Mouse (Mus musculus): ENCODE data around the gene Gm11172.
A peak's percentile ranks its signal among the peaks of the same experiment; 100 is the strongest.

Gene Gm11172

DNA sequence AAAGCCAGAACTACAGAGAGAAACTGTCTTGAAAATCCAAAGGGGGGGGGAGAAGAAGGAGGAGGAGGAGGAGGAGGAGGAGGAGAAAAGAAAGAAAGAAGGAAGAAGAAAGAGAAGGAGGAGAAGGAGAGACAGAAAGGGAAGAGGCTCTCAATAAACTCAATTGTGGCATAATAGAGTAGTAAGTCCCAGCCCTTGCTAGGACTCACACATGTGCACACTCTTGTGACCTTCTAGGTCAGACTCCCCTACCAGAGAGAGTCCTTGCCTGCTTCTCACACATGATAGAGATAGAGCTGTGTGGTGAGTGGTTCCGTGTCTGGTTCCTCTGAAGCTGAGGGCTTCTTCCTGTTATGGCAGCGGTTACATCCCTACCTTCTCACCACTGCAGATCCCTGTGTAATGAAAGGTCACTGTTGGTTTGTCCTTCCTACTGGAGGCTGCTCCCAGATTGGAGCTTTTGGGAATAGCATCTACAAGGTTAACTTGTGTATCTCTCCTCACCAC, at the start of gene Gm11172:
Gm11172 (plus strand) TSS at position 51 of the 507 bp plus-strand sequence.
- DNase-seq (ENCODE audit: low spot score) = no peak

DNA sequence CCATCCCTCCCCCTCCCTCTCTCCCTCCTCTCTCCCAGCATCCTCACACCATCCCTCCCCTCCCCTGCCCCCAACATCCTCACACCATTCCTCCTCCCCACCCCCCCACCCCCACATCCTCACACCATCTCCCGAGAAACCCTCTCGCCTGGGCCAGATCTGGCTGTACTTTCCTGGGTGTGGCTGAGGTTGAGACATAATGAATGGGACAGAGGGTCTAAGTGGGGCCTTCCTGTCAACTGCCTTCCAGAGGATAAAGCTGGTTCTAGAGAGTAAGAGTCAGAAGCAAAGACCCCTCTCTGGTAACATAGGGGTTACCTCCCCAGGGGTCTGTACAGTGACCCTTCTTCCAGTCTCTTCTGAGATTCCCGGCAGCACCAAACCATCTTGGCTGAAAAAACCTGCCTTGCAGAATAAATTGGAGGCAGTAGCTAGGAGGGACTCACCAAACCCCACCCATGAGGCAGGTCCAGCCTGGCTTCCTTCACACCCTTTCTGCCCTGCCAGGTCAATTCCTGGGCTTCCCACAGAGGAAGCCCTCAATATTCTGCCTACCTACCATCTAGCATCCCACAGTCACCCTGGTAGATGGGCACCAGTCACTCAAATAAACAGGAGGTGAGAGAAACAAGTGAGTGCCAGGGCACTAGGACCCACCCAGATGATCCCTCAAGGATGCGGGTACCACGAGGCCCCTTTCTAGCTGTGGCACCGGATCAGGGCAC, 49.0 kb upstream of the Gm11172 start:
- DNase-seq (ENCODE audit: low spot score) = no peak

DNA sequence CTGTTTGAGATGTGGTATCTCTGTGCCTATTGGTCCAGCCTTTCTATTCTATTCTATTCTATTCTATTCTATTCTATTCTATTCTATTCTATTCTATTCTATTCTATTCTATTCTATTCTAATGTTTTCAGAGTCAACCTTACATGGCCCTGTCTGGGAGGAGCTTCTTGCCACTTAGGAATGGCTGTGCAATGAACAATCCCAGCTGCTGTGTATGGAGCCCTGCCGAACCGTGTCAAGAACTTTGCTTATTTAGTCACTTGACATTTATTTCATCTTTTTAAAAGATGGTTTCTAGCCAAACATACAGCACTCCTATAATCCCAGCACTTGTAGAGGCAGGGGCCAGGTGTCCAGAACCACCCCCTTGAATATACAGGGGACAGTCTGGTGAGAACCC, 48.4 kb upstream of the Gm11172 start:
- no peak for DNase-seq (ENCODE audit: low spot score)

DNA sequence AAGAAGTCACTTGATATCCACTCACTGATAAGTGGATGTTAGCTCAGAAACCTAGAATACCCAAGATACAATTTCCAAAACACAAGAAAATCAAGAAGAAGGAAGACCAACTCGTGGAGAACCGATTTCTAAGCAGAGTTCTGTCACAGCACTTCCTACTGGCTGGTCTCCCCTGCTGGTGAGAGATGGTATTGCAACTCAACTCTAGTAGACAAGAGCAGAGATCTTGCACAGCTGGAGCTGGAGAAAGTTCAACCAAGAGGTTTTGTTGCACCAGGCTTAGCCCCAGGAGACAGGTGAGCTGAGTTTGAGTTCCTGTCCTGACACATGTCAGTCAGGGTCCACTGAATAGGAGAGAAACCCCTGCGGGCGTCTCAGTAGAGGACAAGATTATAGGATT, 45.6 kb upstream of the Gm11172 start:
- DNase-seq (ENCODE audit: low spot score) = peak; percentile 88

DNA sequence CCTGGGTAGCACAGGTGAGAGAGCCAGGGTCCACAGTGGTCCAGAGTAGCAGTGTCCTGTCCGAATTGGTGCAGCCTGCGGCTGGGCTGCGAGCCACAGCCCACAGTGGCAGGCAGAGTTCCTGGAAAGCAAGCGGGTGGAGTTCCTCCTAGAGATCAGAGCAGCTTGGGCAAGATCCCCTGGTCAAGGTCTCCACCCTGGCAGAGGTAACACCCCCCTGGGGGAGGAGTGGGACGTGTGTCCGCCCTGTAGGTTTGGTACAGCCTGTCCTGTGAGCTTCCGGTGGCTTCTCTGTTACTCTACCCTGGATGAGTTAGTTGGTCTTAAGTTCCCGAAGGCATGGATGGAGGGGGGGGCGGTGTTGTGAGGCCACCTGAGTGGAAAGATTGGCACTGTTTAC, 43.9 kb upstream of the Gm11172 start:
- DNase-seq (ENCODE audit: low spot score) = no peak

DNA sequence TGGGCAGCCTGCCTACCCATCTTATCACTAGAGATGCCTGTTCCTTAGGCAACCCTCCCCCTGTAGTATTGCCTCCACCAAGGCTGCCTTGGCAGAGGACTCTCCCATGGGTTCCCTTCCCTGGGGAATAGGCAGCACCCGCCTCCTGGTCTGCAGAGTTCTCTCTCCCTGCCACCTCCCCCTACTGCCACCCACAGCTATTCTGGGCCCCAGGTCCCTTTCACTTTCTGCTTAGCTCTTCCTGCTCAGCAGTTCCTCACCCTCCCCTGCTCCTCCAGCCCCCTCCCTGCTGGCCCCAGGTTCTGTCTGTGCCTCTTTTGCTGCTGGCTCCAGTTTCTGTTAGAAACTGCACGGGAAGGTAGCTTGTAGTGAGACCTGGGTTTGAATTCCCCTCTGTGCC, 43.1 kb upstream of the Gm11172 start:
- DNase-seq (ENCODE audit: low spot score) = no peak

DNA sequence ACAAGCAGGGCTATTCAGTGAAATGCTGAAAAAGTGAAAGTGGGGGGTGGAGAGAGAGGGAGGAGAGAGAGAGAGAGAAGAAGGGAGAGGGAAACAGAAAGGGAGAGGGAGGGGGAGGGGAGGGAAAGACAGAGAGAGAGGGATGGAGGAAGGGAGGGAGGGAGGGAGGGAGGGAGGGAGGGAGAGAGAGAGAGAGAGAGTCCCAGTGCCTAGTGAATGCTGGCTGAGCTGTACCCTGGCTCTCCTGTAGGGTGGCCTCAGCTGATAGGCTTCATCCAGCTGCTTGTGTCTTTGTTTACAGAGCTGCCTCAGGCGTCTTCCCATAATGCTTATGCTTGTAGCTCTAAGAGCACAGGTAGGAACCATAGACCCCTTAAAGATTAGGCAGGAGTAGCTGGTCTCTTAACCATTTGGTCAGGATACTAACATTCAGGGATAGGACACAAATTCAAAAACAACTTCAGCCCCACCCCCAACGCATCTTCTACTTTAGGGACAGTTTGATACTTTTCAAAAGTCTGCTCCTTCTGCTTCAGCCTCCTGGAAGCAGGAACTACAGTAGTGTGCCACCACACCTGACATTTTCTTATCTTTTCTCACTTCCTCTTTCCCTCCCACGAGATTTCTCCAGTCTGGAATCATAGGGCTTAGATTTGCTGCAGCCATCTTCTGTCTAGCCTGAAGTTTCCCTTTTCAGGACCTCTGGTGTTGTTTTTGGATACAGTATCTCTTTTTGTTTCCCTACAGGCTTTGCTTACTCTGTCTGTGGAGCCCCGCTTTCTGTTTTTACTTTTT, 42.0 kb upstream of the Gm11172 start:
- DNase-seq (ENCODE audit: low spot score) = no peak

DNA sequence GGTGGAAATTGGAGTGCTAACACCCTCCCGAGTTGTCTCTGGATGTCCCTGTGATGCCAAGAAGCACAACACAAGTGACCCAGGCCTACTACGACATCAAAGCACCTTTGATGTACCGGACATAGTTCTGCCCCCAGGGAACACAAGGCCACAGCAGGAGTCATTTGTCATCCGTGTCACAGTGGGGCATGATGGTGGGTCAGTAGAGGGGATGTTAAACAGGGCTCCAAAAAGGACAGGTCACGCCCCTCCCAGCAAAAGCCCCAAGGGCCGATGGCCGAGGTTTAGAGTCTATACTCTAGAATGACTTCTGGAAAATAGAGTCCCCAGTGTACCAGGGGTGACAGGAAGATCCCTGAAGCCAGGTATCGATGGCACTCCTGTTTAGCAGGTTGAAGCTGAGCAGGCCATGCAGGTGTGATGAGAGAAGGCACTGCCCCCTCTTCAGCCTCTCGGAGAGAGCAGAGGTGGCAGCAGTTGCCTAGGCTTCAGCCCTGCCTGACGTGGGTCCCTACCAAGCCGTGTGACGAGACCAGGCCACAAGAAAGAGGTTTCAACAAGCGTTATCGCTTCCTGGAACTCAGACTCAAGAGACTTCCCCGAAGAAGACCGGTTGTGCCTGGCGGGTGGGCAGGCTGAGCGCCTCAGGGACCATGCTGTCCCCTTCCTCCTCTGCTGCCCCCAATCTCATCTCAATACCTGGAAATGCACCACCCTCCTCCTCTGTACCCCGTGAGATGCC, 40.8 kb upstream of the Gm11172 start:
- DNase-seq (ENCODE audit: low spot score) = peak; percentile 28

DNA sequence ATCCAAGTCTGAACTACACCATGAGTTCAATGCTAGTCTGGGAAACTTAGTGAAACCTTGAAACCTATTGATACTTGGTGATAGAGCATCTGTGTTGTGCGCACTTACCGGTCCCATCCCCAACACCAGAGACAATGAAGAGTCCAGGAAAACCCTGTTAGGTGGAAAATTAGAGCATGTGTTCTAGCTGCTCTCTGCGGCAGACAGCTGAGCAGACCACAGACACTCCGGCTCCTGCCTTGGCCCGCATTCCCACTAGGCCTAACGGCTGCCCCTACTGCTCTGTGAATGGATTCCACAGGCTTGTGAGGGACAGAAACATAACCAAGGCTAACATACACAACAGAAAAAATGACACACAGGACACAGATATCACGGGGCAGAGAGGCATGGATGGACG, 39.2 kb upstream of the Gm11172 start:
- DNase-seq (ENCODE audit: low spot score) = no peak

DNA sequence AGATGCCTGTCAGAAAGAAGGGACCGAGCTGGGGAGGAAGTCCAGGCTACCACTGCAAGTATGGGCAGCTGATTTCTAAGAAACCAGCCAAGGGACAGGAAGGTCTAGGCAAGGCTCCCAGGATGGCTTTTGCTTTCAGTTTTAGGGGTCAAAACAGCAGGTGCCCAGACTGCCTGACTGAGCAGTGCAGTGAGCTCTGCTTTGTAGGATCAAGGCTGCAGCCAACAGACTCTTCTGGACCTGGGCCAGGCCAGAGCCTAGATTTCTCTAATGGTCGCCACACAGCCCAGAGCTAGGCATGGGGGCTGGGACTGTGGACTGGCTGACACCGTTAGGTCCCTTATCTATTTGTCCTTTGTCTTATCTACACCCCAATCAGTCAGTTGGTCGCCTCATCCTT, 38.0 kb upstream of the Gm11172 start:
- no peak for DNase-seq (ENCODE audit: low spot score)

DNA sequence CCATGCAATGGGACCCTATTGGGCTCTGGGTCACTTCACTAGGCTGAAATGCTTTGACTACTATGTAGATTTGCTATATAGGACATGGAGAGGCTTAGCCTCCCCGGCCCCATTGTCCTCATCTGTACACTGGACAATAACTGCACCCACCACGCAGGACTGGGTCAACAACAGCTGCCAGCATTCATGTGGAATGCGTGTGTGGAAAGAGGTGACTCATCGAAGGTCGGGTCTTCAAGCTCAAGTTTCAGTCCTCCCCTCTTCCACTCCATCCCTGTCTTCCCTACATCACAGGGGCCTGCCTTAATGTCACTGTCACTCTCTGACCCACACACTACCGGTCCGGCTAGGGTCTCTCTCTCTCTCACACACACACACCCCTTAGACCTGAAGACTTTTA, 36.4 kb upstream of the Gm11172 start:
- no peak for DNase-seq (ENCODE audit: low spot score)

DNA sequence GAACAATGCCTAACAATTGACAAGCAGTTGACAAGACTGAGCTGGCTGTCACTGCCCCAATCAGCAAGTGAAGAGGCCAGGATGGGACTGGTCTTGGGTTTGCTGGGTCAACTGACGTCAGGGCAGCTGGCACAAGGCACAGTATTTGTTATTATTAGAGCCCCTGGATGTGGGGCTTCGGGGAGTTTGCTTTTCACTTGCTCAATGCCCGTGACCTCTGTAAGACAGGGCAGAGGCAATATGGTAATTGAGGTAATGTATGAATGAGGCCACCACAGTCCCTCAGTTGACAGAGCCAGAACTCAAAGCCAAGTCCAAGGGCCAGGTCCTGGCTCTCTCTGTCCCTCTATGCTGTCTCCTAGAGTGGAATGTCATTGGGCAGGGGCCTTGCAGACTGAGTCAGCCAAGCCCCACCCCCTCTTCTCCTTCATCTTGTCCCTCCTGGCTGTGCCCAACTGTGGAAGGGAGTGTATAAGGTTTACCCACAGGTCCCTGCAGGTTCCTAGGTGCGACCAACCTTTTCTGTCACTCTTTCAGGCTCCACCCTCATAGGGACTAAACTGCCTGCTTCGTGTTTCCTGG, 35.0 kb upstream of the Gm11172 start:
- no peak for DNase-seq (ENCODE audit: low spot score)

DNA sequence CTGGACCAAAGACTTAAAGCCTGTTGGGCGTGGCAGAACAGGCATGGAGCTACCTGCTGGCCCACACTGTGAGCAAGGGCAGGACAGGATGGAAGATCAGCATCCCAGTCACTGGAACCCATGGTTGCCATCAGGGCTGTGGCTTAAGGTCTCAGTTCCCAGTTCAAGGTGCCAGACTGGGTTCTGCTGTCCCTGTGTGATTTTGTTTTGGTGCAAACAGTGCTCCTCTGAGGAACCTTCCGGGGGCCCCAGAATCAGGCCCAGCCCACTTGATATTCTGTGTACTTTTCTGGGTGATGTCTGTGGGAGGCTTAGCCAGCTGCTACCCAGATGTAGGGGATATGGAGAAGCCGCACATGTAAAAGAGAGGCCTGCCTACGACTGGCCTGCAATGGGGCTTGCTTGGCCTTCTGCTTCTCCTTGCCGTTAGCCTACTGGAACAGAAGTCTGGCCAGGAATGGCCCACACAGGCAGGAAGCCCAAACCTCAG, 32.0 kb upstream of the Gm11172 start:
- DNase-seq (ENCODE audit: low spot score) = no peak

DNA sequence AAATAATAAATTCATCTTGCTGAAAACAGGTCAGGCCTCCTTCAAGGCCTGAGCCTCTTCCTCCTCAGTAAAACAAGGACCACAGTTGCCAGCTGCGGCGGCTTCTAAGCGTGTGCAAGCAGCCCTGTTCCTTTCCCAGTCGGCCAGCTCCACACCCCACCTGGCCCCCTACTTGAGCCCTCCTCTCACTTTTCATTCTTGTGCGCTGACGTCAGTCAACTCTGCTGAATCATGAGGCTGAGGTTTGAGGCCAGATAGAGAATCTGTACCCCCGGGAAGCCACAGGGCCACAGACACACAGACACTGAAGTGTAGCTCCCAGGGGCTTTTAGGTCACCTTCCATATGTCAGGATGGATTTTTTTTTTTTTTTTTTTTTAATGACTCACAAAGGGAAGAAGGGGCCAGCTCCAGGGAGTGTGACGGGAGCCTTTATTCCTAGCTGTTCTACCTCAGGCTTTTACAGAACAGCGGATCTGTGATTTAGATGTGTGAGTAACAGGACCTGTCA, 30.8 kb upstream of the Gm11172 start:
- no peak for DNase-seq (ENCODE audit: low spot score)

DNA sequence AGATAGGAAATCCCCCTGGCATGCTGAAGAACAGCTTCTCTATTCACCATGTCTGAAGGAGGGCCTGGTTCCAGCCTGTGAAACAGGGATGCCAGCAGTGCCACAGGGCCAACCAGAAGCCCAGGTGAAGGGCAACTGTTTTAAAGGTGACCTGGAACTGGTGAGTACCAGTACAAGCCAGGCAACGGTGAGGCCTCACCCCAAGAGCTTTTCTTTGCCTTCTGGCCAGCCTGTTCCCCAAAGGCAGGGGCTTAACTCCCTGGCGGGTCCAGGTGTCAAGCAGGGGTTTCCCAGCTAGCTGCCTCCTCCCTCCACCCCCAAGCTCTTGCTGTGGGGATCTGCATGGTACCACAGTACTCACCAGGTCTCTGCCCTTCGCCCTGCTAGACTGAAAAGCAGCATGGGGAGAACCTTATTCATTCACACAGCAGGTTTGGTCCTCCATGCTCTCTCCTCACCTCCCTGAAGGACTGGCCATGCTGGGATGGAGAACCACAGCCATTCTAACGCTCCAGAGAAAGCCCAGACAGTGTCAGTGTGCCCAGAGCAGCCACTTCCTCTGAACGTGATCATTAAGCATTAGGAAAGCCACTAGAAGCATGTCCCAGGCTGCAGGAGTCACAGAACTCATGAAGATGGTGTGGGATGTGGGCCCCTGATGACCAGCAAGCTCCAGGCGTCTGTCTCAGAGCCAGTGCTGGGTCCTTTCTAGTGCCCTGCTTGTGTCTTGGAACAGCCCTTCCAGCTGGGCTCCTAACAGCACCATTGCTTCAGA, 30.2 kb upstream of the Gm11172 start:
- no peak for DNase-seq (ENCODE audit: low spot score)

DNA sequence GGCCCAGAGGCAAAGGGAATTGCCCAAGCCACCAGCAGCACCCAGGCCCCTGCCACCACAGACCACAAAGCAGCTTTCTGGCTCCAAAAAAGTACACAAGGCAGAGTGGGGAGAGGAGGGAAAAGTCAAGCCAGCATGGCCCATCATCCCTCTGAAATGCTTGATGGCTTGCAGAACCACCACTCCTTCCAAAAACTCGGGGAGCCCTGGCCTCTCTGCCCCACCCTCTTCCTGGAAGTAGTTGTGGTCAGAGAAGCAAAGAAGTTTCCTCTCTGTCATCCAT, 29.6 kb upstream of the Gm11172 start:
- no peak for DNase-seq (ENCODE audit: low spot score)

DNA sequence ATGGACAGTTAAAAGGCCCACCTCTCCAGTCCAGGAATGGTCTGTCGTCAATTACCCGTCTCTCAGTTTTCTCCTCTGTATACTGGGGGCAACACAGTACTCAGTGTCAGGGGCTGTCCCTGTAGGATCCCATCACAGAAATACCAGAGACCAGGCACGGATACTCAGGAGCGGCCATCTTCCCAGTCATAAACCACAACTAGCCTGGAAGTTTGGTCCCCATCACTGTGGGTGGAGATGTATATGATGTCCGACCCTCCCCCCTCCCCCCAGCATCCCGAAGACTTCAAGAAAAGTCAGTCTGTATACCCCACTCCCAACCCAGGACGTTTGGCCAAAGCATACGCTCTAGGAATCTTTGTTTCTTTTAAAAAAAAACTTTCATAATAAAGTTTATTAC, 29.3 kb upstream of the Gm11172 start:
- DNase-seq (ENCODE audit: low spot score) = no peak

DNA sequence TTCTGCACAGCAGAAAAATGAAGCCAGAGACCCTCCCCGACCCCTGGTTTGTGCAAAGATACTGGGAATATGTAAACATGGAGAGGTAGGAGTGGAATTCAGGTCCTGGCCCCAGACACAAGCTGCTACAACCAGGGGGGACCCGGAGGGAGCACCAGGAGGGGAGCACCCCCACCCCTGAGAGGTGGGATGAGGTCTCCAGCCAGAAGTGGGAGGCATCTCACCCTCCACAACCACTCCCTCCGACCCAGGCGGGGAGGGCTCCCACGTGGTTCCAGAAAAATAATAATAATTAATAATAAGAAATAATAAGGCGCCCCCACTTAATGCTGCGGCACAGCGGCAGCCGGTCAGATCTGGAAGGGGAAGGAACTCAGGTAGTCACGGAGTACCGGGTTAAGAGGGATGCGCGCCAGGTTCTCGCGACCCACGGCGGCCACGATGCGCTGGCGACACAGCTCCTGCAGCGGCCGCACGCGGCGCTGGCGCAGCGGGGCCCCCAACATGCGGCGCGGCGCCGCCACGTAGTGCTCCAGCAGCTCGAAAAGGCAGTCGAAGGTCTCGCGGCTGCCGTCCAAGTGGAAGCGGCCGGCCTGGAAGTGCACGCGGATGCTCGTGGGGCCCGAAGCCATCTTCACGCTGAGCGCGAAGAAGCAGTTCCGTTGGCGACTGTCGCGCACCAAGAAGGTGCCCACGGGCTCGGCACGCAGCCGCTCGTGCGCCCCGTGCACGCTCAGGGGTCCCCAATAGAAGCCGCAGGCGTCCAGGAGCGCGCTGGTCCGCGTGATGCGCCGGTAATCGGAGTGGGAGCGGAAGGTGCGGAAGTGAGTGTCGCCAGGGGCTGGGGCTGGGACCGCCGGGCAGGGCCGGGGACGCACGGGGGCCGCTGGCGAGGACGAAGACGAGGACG, 28.6 kb upstream of the Gm11172 start:
- peak; percentile 54 for DNase-seq (ENCODE audit: low spot score)

DNA sequence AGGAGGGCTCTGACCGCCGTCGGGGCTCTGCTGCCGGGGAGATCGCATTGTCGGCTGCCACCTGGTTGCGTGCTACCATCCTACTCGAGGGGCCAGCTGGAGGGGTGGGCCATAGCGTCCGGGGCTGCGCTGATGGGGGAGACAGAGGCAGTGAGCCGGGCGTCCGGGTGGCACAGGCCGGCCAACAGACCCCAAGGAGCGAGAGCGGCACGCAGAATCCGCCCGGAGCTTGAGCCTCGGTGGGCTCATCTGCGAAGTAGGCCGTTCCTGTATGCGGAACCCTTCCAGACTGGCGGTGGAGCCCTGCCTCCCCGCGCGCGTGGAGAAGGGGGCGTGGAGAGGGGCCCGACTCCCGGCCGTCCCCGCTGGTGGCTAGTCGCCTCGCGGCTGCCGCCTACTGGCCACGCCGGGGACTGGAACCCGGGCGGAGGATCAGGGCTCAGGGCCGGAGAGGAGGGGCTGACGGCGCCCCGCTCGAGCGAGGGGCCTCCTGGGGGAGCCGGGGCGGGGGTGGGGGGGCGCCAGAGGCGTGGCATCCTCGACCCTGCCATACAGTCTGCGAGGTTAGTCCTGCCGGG, 27.8 kb upstream of the Gm11172 start:
- peak; percentile 88 for DNase-seq (ENCODE audit: low spot score)
